Mouse (Mus musculus) T-helper 17 cell (primary cell): ENCODE data around the gene Ccl25.

Experiments
- in situ Hi-C, 2 experiments: fragments of 300-600 bp; cut with MboI, MseI; formaldehyde crosslinking; loops; 1 replicate in 1 of 2; 2 replicates in 1 of 2; pipeline ENCODE4 v1.15.1; 2025; ENCODE audit warnings: high pct_unique_total_duplicates in 2 of 2

Ccl25 gene

GRCm38 (mm10) chr8:4324983-4325750 lies at the start of gene Ccl25, which contains the start of gene Elavl1:
Gene Ccl25, plus strand, starts transcription at chr8:4325210.
Gene Elavl1, minus strand, starts transcription at chr8:4325413.
- in situ Hi-C loops = loop anchor here in 1 of 2 experiments (5.0 kb wide), 1 partner anchor 68 kb away; the partner anchor contains the start of gene Ctxn1

- in situ Hi-C loops = no loop called here
These were observed 49.5 kb upstream of the Ccl25 start, which contains the start of gene Timm44 for GRCm38 (mm10) chr8:4275275-4276110. Gene Timm44, minus strand, starts transcription at chr8:4275913.

DNA sequence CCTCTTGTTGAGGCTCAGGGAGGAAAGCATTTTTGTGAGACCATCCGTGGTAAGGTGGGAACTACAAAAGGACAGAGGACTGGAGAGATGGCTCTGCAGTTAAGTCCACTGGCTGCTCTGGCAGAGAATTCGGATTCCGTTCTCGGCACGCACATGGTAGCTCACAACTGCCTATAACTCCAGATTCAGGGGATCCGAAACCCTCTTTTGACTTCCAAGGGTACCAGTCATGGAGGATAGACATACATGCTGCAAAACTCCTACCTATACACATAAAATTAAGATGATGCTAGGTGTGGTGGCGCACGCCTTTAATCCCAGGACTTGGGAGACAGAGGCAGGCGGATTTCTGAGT lies 48.9 kb upstream of the Ccl25 start:
- in situ Hi-C loops = no loop called here

DNA sequence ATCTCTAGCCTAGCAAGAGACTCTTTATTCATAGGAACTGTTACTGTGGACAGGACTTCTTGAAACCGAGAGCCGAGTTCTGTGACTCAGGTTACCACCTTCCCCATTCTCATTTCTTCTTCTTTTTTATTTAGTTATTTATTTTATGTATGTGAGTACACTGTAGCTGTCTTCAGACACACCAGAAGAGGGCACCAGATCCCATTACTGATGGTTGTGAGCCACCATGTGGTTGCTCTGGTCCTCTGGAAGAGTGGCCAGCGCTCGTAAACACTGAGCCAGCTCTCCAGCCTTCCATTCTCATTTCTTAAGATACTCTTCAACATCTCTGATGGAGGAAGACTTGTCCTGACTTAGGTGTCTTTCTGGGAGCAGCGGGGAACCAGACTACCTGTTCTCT lies 32.3 kb upstream of the Ccl25 start:
- in situ Hi-C loops = no loop called here

- in situ Hi-C loops = no loop called here
These were observed 27.2 kb upstream of the Ccl25 start for GRCm38 (mm10) chr8:4297822-4298221.

DNA sequence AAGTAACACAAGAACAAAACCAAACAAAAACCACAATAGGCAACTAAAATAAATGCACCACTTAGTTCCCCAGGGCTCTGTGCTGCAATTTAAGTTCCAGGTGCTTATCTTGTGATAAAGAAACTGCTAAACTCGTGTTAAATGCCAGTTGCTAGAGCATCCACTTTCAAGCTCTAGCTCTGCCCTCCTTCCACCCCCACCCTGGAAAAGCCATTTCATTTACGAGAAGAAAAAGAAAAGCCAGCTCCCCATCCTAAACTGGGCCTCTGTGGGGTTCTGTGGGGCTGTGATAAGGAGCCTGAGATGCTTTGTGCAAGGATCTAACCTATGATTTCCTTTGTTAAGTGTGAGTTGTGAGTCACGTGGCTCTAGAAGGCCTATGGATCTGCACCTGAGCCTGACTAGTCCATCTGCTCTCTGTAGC lies 20.9 kb upstream of the Ccl25 start:
- in situ Hi-C loops = no loop called here

DNA sequence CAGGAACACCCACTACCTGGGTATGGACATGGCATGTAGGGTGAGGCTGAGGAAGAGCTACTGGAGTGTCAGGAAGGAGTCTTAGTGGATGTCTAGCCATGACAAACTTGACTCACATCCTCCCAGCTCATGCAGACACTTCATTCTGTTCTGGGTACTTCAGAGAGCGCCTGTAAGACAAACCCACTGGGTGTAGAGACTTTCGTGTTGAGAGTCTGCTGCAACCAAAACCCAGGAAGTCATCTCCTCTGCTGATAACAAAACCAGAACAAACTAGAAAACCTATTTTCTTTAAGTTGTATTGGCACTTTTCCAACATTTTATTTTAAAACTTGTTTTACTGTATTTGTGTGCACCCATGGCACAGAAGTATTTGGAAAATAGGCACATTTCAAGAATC lies 19.2 kb upstream of the Ccl25 start:
- in situ Hi-C loops = no loop called here

DNA sequence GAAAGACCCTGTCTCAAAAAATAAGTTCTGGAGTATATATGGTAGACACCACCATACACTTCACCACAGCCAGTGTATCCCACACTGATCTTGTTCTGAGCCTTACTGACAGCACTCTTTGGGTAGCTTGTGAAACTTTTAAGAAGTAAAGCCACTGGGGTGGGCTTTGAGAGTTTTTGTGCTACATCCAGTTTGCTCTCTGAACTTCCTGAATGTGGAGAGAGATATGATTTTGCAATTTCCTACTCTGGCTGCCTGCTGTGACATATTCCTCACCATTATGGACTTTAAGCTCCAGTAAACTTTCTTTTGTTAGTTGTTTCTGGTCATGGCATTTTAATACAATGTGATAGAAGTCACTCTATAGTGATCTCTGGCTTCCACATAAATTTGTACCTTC lies 12.9 kb upstream of the Ccl25 start:
- in situ Hi-C loops = no loop called here

DNA sequence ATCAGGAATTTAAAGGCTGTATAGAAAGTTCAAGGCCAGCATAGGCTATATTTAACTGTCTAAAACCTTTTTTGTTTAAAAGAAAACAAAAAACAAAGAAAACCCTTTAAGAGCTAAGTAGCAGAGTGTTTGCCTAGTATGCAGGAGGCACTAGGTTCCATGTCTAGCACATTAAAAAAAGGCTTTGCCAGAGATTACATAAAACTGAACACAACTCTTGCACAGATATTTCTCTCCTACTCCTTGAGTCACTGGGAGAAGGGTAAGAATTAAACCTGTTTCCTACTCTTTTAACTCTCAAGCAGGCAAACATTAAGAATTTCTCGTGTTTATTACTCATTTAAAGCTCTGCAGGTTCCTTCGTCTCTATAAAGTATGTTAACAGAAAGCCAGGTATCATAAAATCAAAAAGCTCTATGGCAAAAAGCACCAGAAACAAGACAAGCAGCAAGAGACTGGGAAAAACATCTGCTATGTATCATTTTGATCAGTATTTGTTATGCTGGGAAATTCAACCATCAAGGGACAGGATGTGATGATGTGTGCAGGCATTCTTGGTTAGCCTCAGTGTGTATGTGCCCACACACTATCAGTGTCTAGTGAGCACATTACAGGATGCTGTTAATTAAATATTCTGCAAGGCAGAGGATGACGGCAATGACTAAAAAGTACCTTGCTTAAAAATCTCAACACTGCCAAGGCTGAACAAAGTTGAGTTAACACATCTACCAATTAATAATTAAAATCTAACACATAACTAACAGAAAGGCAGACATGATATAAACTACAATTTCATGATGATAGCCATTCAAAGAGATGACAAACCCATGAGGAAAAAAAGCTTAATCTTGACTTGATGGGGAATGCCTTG lies 11.5 kb upstream of the Ccl25 start:
- in situ Hi-C loops = no loop called here

GRCm38 (mm10) chr8:4314852-4315251 lies 10.2 kb upstream of the Ccl25 start:
- in situ Hi-C loops = no loop called here

GRCm38 (mm10) chr8:4318124-4318523 lies 6.9 kb upstream of the Ccl25 start:
- in situ Hi-C loops = no loop called here

- in situ Hi-C loops = no loop called here
These were observed 6.0 kb upstream of the Ccl25 start for GRCm38 (mm10) chr8:4318796-4319572.

- in situ Hi-C loops = no loop called here
These were observed 5.5 kb upstream of the Ccl25 start for GRCm38 (mm10) chr8:4319573-4319872.

DNA sequence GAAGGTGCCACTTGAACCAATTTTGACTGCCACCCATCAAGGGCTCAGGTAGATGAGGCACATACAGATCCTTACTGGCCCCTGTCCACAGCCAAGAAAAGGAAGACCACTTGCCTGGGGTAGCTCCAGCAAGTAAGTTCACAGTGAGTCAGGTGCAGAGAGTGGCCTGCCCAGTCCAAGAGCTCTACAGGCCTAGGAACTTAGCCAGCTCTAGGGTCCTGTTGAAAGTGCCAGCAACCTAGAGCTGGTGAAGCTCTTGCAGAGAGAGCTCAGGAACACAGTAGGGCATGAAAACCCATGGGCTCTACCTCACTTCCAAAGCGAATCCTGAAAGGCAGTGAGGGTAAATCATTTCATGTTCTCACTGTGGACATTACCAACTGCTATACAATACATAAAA lies 4.6 kb upstream of the Ccl25 start:
- in situ Hi-C loops = loop anchor here in 1 of 2 experiments (5.0 kb wide), 1 partner anchor 63 kb away; the partner anchor contains the start of gene Ctxn1

- in situ Hi-C loops = loop anchor here in 1 of 2 experiments (5.0 kb wide), 1 partner anchor 64 kb away; the partner anchor contains the start of gene Ctxn1
These were observed 4.0 kb upstream of the Ccl25 start for GRCm38 (mm10) chr8:4321031-4321430.

DNA sequence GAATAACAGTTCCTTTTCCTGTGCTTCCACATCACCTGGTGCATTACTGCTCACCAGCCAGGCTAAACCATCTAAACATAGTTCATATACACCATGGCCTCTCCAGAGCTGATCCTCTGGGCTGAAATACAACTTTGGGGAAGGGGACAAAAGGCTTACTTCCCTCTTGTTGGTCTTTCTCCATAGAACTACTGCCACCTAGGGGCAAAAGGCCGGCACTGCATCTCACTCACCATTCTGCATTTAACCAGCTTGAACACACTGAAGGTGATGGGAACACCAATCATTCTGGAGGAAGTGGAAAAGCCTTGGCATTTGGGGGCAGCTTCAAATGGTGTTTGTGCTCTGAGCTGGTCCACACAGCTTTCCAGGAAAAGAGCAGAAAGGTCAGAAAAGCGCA lies 2.5 kb upstream of the Ccl25 start:
- in situ Hi-C loops = loop anchor here in 1 of 2 experiments (5.0 kb wide), 1 partner anchor 65 kb away; the partner anchor contains the start of gene Ctxn1

- in situ Hi-C loops = loop anchor here in 1 of 2 experiments (5.0 kb wide), 1 partner anchor 67 kb away; the partner anchor contains the start of gene Ctxn1
These were observed 1.1 kb upstream of the Ccl25 start for GRCm38 (mm10) chr8:4323917-4324316.

DNA sequence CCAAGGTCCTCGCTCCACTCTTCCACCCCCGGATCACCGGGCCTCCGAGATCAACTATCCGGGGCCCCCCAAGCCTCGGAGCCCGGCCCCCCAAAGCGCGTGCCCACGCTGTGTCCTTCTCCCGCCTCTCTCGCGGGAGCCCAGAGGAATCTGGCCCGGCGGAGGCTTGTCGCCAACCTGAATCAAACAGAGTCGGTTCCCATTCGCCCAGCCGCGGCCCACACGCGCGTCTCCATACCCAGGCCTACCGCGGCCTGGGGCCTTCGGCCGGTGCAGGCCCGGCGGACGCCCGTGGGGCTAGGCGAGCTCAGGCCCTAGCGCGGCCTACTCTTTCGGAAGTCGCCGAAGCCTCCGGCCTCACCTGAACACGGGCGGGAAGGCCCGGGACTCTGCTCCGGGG lies 485 bp upstream of the Ccl25 start:
- in situ Hi-C loops = loop anchor here in 1 of 2 experiments (5.0 kb wide), 1 partner anchor 67 kb away; the partner anchor contains the start of gene Ctxn1

DNA sequence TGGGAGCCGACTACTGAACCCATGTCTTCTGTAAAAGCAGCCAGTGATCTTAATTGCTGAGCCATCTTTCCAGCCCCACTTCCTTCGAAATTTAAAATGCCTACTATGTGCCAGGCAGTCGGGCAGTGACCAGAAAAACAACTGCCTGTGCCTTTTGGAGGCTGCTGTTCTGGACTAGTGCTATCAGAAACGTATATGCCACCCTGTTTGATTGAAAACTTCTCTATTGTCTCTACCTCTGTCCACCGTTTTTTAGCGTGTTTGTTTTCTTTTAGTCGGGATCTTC lies 684 bp downstream of the Ccl25 start:
- in situ Hi-C loops = no loop called here

GRCm38 (mm10) chr8:4329000-4329399 lies 4.0 kb downstream of the Ccl25 start:
- in situ Hi-C loops = no loop called here

DNA sequence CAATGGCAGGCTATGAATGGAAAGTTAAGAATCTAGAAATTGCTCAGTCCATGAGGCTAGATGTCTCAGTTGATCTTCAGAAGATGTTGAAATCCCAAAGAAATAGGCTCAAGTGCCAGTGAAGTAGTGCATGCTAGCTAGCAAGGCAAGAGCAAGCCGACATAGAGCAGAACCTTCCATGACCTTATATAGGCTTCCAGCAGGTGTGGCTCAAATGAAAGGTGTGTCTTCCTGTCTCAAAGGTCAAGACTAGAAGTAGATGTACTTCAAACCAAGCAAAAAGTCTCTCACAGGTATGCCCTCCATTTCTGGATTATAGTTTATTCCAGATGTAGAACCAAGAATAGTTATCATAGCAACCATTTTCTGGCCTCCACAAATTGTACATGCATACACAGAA lies 9.0 kb downstream of the Ccl25 start:
- in situ Hi-C loops = no loop called here
